In genomic region chr15:78877810-78878390, GRCm38 (mm10) we compare ENCODE assay signal across 8 mouse cellular contexts. TPM values are rescaled to one million over a fixed set of nuclear protein-coding genes. Genes with fewer than 3 reads are reported as not detected.
DNase-seq lines count a peak whose midpoint lies in the region; ATAC-seq lines count a peak whose summit lies in the region.

No protein-coding gene starts in this region.

- H3K27me3 ChIP-seq in lung, embryonic 15.5 days: no peaks in the 10 kb centered on the region
- H3K27me3 ChIP-seq in embryonic facial prominence, embryonic 13.5 days: no peaks in the 10 kb centered on the region
- no peaks in the 10 kb centered on the region for H3K27me3 ChIP-seq in hindbrain, embryonic 16.5 days (replicated peaks; ENCODE audit: control insufficient read depth, insufficient read depth, low read length)

- peak overlapping the region; percentile 99 for H3K27ac ChIP-seq in lung, embryonic 15.5 days
- peak overlapping the region; percentile 99 for H3K27ac ChIP-seq in embryonic facial prominence, embryonic 13.5 days
- peak overlapping the region; percentile 96 for H3K27ac ChIP-seq in hindbrain, embryonic 16.5 days (ENCODE audit: low read depth, low read length)
- peak overlapping the region; percentile 100 for H3K27ac ChIP-seq in macrophage

- WGBS in lung, embryonic 15.5 days: under 1% methylated on average over 17 of the region's 17 CpGs
- WGBS in embryonic facial prominence, embryonic 13.5 days: under 1% methylated on average over 17 of the region's 17 CpGs
- WGBS in hindbrain, embryonic 16.5 days: under 1% methylated on average over 16 of the region's 17 CpGs
- WGBS in macrophage (ENCODE audit: missing documents): 0% methylated on average over 17 of the region's 17 CpGs

- no peaks in the 10 kb centered on the region for H3K9me3 ChIP-seq in lung, embryonic 15.5 days
- H3K9me3 ChIP-seq in embryonic facial prominence, embryonic 13.5 days: no peaks in the 10 kb centered on the region
- H3K9me3 ChIP-seq in hindbrain, embryonic 16.5 days (ENCODE audit: control insufficient read depth, low read length): no peaks in the 10 kb centered on the region

- peaks cover 54% of the 10 kb centered on the region for H3K4me1 ChIP-seq in lung, embryonic 15.5 days
- peaks cover 38% of the 10 kb centered on the region for H3K4me1 ChIP-seq in embryonic facial prominence, embryonic 13.5 days
- H3K4me1 ChIP-seq in hindbrain, embryonic 16.5 days (ENCODE audit: control insufficient read depth, insufficient read depth, low read depth, low read length): peaks cover 21% of the 10 kb centered on the region

- peaks cover 31% of the 10 kb centered on the region for H3K36me3 ChIP-seq in lung, embryonic 15.5 days
- peaks cover 30% of the 10 kb centered on the region for H3K36me3 ChIP-seq in embryonic facial prominence, embryonic 13.5 days
- peaks cover 8% of the 10 kb centered on the region for H3K36me3 ChIP-seq in hindbrain, embryonic 16.5 days (ENCODE audit: control insufficient read depth, insufficient read depth, low read length)
- peaks cover 30% of the 10 kb centered on the region for H3K36me3 ChIP-seq in macrophage (ENCODE audit: inconsistent target)

- H3K4me2 ChIP-seq in lung, embryonic 15.5 days: peak overlapping the region; percentile 89
- peak overlapping the region; percentile 93 for H3K4me2 ChIP-seq in embryonic facial prominence, embryonic 13.5 days
- H3K4me2 ChIP-seq in hindbrain, embryonic 16.5 days (ENCODE audit: low read length): peak overlapping the region; percentile 97

- peak overlapping the region; percentile 70 for H3K4me3 ChIP-seq in lung, embryonic 15.5 days
- peak overlapping the region; percentile 70 for H3K4me3 ChIP-seq in embryonic facial prominence, embryonic 13.5 days
- peak overlapping the region; percentile 62 for H3K4me3 ChIP-seq in hindbrain, embryonic 16.5 days (ENCODE audit: low read length)
- peak overlapping the region; percentile 96 for H3K4me3 ChIP-seq in macrophage (ENCODE audit: inconsistent target)

- no peak for DNase-seq in lung, postnatal 25 days (ENCODE audit: low spot score)
- DNase-seq in Muller cell, postnatal 12 days (ENCODE audit: inconsistent ontology term): no peak
- no peak for DNase-seq in layer of hippocampus, postnatal 14 days (ENCODE audit: low spot score in 2 of 2)

- H3K9ac ChIP-seq in lung, embryonic 15.5 days: peak overlapping the region; percentile 86
- H3K9ac ChIP-seq in embryonic facial prominence, embryonic 13.5 days: peak overlapping the region; percentile 87
- peak overlapping the region; percentile 75 for H3K9ac ChIP-seq in hindbrain, embryonic 16.5 days (ENCODE audit: low read depth, low read length)

- ATAC-seq in lung, embryonic 15.5 days (ENCODE audit: borderline replicate concordance, extremely low read depth, low FRiP score, low TSS enrichment): no peak; the same call in 1 of the 2 replicates
- ATAC-seq in embryonic facial prominence, embryonic 13.5 days (ENCODE audit: insufficient number of reproducible peaks, insufficient read depth, low FRiP score, low TSS enrichment, low read depth): no peak; the same call in none of the 2 replicates
- ATAC-seq in hindbrain, embryonic 16.5 days: no peak; the same call in 1 of the 2 replicates
- no peak for ATAC-seq in erythroid progenitor cell, adult 5-6 weeks (replicated peaks; ENCODE audit: low FRiP score, poor library complexity, severe bottlenecking)

- H3K79me2 ChIP-seq in macrophage (ENCODE audit: inconsistent target): peaks cover 22% of the 10 kb centered on the region

RNA-seq across cellular contexts. Expression of gene Gga1, which starts 0.9 kb away (rescaled TPM):
- polyA plus RNA-seq in lung, embryonic 15.5 days (2015; fragmentation: Nextera tagmentation; extraction: Ambion mirVana): 54.0 and 56.2 TPM in 2 replicates
- 42.5 and 51.8 TPM in 2 replicates for polyA plus RNA-seq in embryonic facial prominence, embryonic 13.5 days (2015; fragmentation: Nextera tagmentation; extraction: Ambion mirVana)
- 46.1 and 51.8 TPM in 2 replicates for polyA plus RNA-seq in hindbrain, embryonic 16.5 days (2015; fragmentation: Nextera tagmentation; extraction: Ambion mirVana)
- 100 to 1,000 TPM in 24 of 26 experiments, 10 to 100 TPM in 2; 71.9 to 245 (median 168) TPM for total RNA-seq in macrophage (2018; cell fraction: chromatin; rRNA removed)
- total RNA-seq in macrophage (2018; cell fraction: cytosol; rRNA removed): 10 to 100 TPM; 65.1 to 86.4 (median 78.3) TPM
- 100 to 1,000 TPM in 15 of 26 experiments, 10 to 100 TPM in 11; 55.6 to 160 (median 110) TPM for total RNA-seq in macrophage (2018; cell fraction: nucleus; rRNA removed)
- polyA plus RNA-seq in macrophage (2018): 54.0 to 74.5 TPM (median 65.4 TPM) in 3 replicates
- total RNA-seq in erythroid progenitor cell, adult 5-6 weeks (2015; ENCODE audit: low replicate concordance): 22.0 and 25.2 TPM in 2 replicates
- total RNA-seq in erythroid progenitor cell, adult 5-6 weeks (2017; ENCODE audit: low replicate concordance): 3.5 and 6.0 TPM in 2 replicates
- total RNA-seq in layer of hippocampus, postnatal 14 days (2021): 10 to 100 TPM; 51.3 to 52.4 TPM

RNA-seq across cellular contexts. Expression of gene Gm49510, which starts 21.6 kb away (rescaled TPM):
- polyA plus RNA-seq in lung, embryonic 15.5 days (2015; fragmentation: Nextera tagmentation; extraction: Ambion mirVana): 0.18 and 0.60 TPM in 2 replicates
- polyA plus RNA-seq in embryonic facial prominence, embryonic 13.5 days (2015; fragmentation: Nextera tagmentation; extraction: Ambion mirVana): 0.18 and 0.25 TPM in 2 replicates
- polyA plus RNA-seq in hindbrain, embryonic 16.5 days (2015; fragmentation: Nextera tagmentation; extraction: Ambion mirVana): 0.11 TPM in 1 of 2 replicates, not detected in the other
- total RNA-seq in macrophage (2018; cell fraction: chromatin; rRNA removed): 1 to 10 TPM in 9 of 26 experiments, under 1 TPM in 10, not detected in 7; 0.31 to 2.4 (median 0.98) TPM
- total RNA-seq in macrophage (2018; cell fraction: cytosol; rRNA removed): 1 to 10 TPM in 1 of 26 experiments, under 1 TPM in 22, not detected in 3; 0.10 to 1.0 (median 0.40) TPM
- total RNA-seq in macrophage (2018; cell fraction: nucleus; rRNA removed): 1 to 10 TPM in 1 of 26 experiments, under 1 TPM in 14, not detected in 11; 0.18 to 1.1 (median 0.66) TPM
- polyA plus RNA-seq in macrophage (2018): 0.25 to 0.59 TPM in 2 of 3 replicates, not detected in the other
- 1.3 TPM in 1 of 2 replicates, not detected in the other for total RNA-seq in erythroid progenitor cell, adult 5-6 weeks (2015; ENCODE audit: low replicate concordance)
- not detected in 2 replicates for total RNA-seq in erythroid progenitor cell, adult 5-6 weeks (2017; ENCODE audit: low replicate concordance)
- under 1 TPM in 1 of 2 experiments, not detected in 1; 0.25 TPM for total RNA-seq in layer of hippocampus, postnatal 14 days (2021)

RNA-seq across cellular contexts. Expression of gene Sh3bp1, which starts 21.7 kb away (rescaled TPM):
- 31.9 and 35.5 TPM in 2 replicates for polyA plus RNA-seq in lung, embryonic 15.5 days (2015; fragmentation: Nextera tagmentation; extraction: Ambion mirVana)
- 53.3 and 54.4 TPM in 2 replicates for polyA plus RNA-seq in embryonic facial prominence, embryonic 13.5 days (2015; fragmentation: Nextera tagmentation; extraction: Ambion mirVana)
- polyA plus RNA-seq in hindbrain, embryonic 16.5 days (2015; fragmentation: Nextera tagmentation; extraction: Ambion mirVana): 4.5 and 6.7 TPM in 2 replicates
- 100 to 1,000 TPM in 17 of 26 experiments, 10 to 100 TPM in 9; 18.8 to 471 (median 176) TPM for total RNA-seq in macrophage (2018; cell fraction: chromatin; rRNA removed)
- 100 to 1,000 TPM in 11 of 26 experiments, 10 to 100 TPM in 15; 31.5 to 168 (median 84.8) TPM for total RNA-seq in macrophage (2018; cell fraction: cytosol; rRNA removed)
- 100 to 1,000 TPM in 14 of 26 experiments, 10 to 100 TPM in 12; 22.3 to 199 (median 104) TPM for total RNA-seq in macrophage (2018; cell fraction: nucleus; rRNA removed)
- 67.4 to 90.3 TPM (median 70.9 TPM) in 3 replicates for polyA plus RNA-seq in macrophage (2018)
- total RNA-seq in erythroid progenitor cell, adult 5-6 weeks (2015; ENCODE audit: low replicate concordance): 17.7 and 21.4 TPM in 2 replicates
- total RNA-seq in erythroid progenitor cell, adult 5-6 weeks (2017; ENCODE audit: low replicate concordance): 0.26 and 7.1 TPM in 2 replicates
- 10 to 100 TPM; 16.1 to 16.8 TPM for total RNA-seq in layer of hippocampus, postnatal 14 days (2021)

RNA-seq across cellular contexts. Expression of gene Lgals2, which starts 22.6 kb away (rescaled TPM):
- polyA plus RNA-seq in lung, embryonic 15.5 days (2015; fragmentation: Nextera tagmentation; extraction: Ambion mirVana): 0.69 and 0.72 TPM in 2 replicates
- 1.3 TPM in 1 of 2 replicates, not detected in the other for polyA plus RNA-seq in embryonic facial prominence, embryonic 13.5 days (2015; fragmentation: Nextera tagmentation; extraction: Ambion mirVana)
- not detected in 2 replicates for polyA plus RNA-seq in hindbrain, embryonic 16.5 days (2015; fragmentation: Nextera tagmentation; extraction: Ambion mirVana)
- not detected for total RNA-seq in macrophage (2018; cell fraction: chromatin; rRNA removed)
- total RNA-seq in macrophage (2018; cell fraction: cytosol; rRNA removed): not detected
- not detected for total RNA-seq in macrophage (2018; cell fraction: nucleus; rRNA removed)
- not detected in 3 replicates for polyA plus RNA-seq in macrophage (2018)
- not detected in 2 replicates for total RNA-seq in erythroid progenitor cell, adult 5-6 weeks (2015; ENCODE audit: low replicate concordance)
- total RNA-seq in erythroid progenitor cell, adult 5-6 weeks (2017; ENCODE audit: low replicate concordance): not detected in 2 replicates
- not detected for total RNA-seq in layer of hippocampus, postnatal 14 days (2021)

RNA-seq across cellular contexts. Expression of gene Cdc42ep1, which starts 35.5 kb away (rescaled TPM):
- polyA plus RNA-seq in lung, embryonic 15.5 days (2015; fragmentation: Nextera tagmentation; extraction: Ambion mirVana): 105 and 109 TPM in 2 replicates
- 25.2 and 28.6 TPM in 2 replicates for polyA plus RNA-seq in embryonic facial prominence, embryonic 13.5 days (2015; fragmentation: Nextera tagmentation; extraction: Ambion mirVana)
- polyA plus RNA-seq in hindbrain, embryonic 16.5 days (2015; fragmentation: Nextera tagmentation; extraction: Ambion mirVana): 15.9 and 17.5 TPM in 2 replicates
- 1 to 10 TPM in 2 of 26 experiments, under 1 TPM in 2, not detected in 22; 0.41 to 1.3 (median 1.1) TPM for total RNA-seq in macrophage (2018; cell fraction: chromatin; rRNA removed)
- total RNA-seq in macrophage (2018; cell fraction: cytosol; rRNA removed): under 1 TPM in 5 of 26 experiments, not detected in 21; 0.04 to 0.57 (median 0.09) TPM
- total RNA-seq in macrophage (2018; cell fraction: nucleus; rRNA removed): under 1 TPM in 3 of 26 experiments, not detected in 23; 0.29 to 0.86 (median 0.29) TPM
- polyA plus RNA-seq in macrophage (2018): not detected in 3 replicates
- total RNA-seq in erythroid progenitor cell, adult 5-6 weeks (2015; ENCODE audit: low replicate concordance): not detected in 2 replicates
- total RNA-seq in erythroid progenitor cell, adult 5-6 weeks (2017; ENCODE audit: low replicate concordance): not detected in 2 replicates
- 10 to 100 TPM in 1 of 2 experiments, 1 to 10 TPM in 1; 9.9 to 10.5 TPM for total RNA-seq in layer of hippocampus, postnatal 14 days (2021)
